Mouse (Mus musculus) liver, embryonic 11.5 days (tissue): ENCODE data around the gene Nrip2. TPM values are rescaled to one million over a fixed set of nuclear protein-coding genes. Genes with fewer than 3 reads are reported as not detected.

Experiments used
- ATAC-seq: fragments of 200-750 bp; cut with Nextera tagmentation; replicated peaks from 2 replicates; pipeline ENCODE4 v1.8.0; 2017; ENCODE audit warnings: moderate number of reproducible peaks, mild to moderate bottlenecking, moderate TSS enrichment, moderate library complexity; ENCODE audit not compliant: low FRiP score
- DNase-seq: peaks from one replicate; pipeline ENCODE4 v3.0.0-alpha.2; 2017; ENCODE audit warnings: low spot score
- H3K27ac ChIP-seq: fragments of 300-500 bp; sonication (generic); 2 replicates; pipeline ENCODE4 v1.5.1; 2014; ENCODE audit warnings: mild to moderate bottlenecking, low read depth, low read length, control low read depth
- H3K27me3 ChIP-seq: fragments of 300-500 bp; sonication (generic); replicated peaks from 2 replicates; pipeline ENCODE4 v1.6.1; 2014; ENCODE audit warnings: low read length, mixed read lengths; ENCODE audit not compliant: control insufficient read depth, insufficient read depth
- H3K36me3 ChIP-seq: fragments of 300-500 bp; sonication (generic); 2 replicates; pipeline ENCODE4 v1.6.1; 2014; ENCODE audit warnings: mild to moderate bottlenecking, low read length, moderate library complexity, mixed read lengths; ENCODE audit not compliant: control insufficient read depth, insufficient read depth
- H3K4me1 ChIP-seq: fragments of 300-500 bp; sonication (generic); replicated peaks from 2 replicates; pipeline ENCODE4 v1.6.1; 2014; ENCODE audit warnings: low read length, mixed read lengths; ENCODE audit not compliant: control insufficient read depth, insufficient read depth
- H3K4me2 ChIP-seq: fragments of 300-500 bp; sonication (generic); 2 replicates; pipeline ENCODE4 v1.6.1; 2014; ENCODE audit warnings: mild to moderate bottlenecking, control low read depth, moderate library complexity
- H3K4me3 ChIP-seq: fragments of 300-500 bp; sonication (generic); 2 replicates; pipeline ENCODE4 v1.5.1; 2014; ENCODE audit warnings: low read depth, low read length, control low read depth
- H3K9ac ChIP-seq: fragments of 300-500 bp; sonication (generic); 2 replicates; pipeline ENCODE4 v1.6.1; 2014; ENCODE audit warnings: low read depth, low read length, control low read depth
- H3K9me3 ChIP-seq: fragments of 300-500 bp; sonication (generic); 2 replicates; pipeline ENCODE4 v1.6.1; 2016; ENCODE audit warnings: low read length, inconsistent platforms, mixed read lengths; ENCODE audit not compliant: control insufficient read depth
- WGBS: fragments of 180-500 bp; shearing (Covaris S2); extraction: QIAGEN DNeasy Blood & Tissue Kit; methylation state at CpG from one replicate; pipeline ENCODE4 v1.1.7; 2014; 5-methylcytosine and 5-hydroxymethylcytosine counted together
- polyA plus RNA-seq: library from polyadenylated mRNA; unstranded; fragments of >200 nt; fragmentation: Nextera tagmentation; extraction: Ambion mirVana; gene quantifications from 2 replicates; pipeline ENCODE4 v1.2.1, GENCODE M21; 2014

Nrip2 gene
- polyA plus RNA-seq: 2.9 and 3.5 TPM in 2 replicates

DNA sequence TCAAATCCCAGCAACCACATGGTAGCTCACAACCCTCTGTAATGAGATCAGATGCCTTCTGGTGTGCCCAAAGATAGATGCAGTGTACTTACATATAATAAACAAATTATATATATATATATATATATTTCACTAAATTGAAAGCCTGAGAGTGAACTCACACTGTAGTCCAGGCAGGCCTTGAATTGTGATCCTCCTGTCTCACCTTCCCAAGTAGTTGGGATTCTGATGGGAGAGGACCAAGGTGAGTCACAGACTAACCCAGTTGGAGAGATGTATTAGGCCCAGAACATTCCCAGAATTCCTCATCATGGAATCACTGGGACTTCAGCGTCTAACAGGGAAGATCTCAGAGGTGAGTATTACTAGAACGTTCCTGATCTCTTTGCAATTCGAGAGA lies at the start of gene Nrip2:
Nrip2 (plus strand) TSS at position 301 of the 400 bp plus-strand sequence.
- no peaks in the 10 kb centered on the region for H3K36me3 ChIP-seq
- 72% methylated on average over 3 of the region's 3 CpGs for WGBS
- peak within 1 kb of the TSS; percentile 11; the same call in 1 of the 2 replicates for H3K27ac ChIP-seq
- no peaks in the 10 kb centered on the region for H3K27me3 ChIP-seq
- no peak within 1 kb of the TSS for H3K9ac ChIP-seq
- H3K4me1 ChIP-seq: no peaks in the 10 kb centered on the region
- no peaks in the 10 kb centered on the region for H3K9me3 ChIP-seq
- H3K4me3 ChIP-seq: no peak within 1 kb of the TSS
- DNase-seq (no peak), ATAC-seq (no peak)
- peak within 1 kb of the TSS; percentile 36 for H3K4me2 ChIP-seq

DNA sequence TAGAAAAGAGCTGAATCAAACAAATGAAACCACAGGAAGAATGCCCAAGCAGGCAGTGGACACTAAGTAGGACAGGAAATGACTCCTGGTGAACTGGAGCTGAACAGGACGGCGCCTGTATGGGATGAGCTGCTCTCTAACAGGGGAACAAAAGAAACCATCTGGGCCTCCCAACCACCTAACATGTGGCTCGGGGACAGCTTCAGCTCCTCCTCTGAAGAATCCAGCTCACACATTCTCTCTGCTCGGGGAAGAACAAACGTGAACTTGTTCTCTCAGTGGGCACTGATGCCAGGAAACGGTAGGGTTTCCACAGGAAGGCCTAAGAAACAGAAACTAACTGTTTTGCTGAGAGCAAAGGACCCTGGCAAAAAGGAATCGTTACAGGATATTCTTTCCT lies 49.4 kb upstream of the Nrip2 start:
- ATAC-seq (no peak), DNase-seq (no peak)
- Histone ChIP-seq H3K9ac (no peak overlapping the region), H3K4me2 (no peak overlapping the region), H3K4me3 (no peak overlapping the region), H3K4me1 (0 out of 2 replicates have a peak, but pooled peaks cover 4% of the 10 kb centered on the region), H3K36me3 (no peaks in the 10 kb centered on the region), H3K9me3 (no peaks in the 10 kb centered on the region), H3K27me3 (no peaks in the 10 kb centered on the region), H3K27ac (no peak overlapping the region)
- WGBS: 65% methylated on average over 7 of the region's 7 CpGs

DNA sequence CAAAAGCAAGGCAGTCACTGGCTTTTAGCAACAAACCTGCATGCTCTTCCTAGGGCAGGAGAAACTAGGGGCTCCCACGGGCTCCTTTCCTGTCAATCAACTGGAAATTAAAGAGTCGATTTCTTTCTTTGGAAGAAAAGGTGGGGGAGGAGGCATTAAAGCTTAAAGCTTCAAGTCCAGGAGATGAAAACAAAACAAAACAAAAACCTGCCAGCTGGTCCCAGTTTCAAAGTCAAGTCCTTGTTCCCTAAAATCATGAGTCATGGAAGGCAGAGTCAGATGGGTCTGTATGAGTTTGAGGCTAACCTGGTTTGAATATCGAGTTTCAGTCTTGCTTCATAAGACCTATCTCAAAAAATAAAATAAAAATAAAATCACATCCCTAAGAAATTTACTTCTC lies 45.0 kb upstream of the Nrip2 start:
- WGBS: 63% methylated on average over 3 of the region's 3 CpGs
- no peaks in the 10 kb centered on the region for H3K9me3 ChIP-seq

DNA sequence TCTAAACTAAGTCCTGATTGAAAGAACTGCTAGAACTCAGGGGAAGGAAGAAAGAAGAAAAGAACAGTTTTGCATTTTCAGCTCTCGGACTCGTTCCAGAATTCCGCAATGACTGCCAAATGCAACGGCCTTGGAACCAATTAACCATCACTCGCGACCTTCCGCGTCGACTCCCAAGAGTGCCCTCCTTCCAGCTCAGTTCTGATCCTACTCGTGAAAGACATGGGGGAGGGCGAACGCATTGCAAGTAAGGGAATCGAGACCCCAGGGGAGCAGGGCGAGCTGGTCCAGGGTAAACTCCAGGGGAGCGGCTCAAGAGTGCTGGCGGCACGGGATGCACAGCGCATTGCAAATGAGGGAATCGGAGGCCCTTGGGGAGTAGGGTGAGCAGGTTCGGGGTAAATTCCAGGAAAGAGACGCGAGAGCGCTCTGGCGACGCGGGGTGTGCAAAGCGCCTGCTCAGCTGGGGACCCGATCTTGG lies 43.9 kb upstream of the Nrip2 start:
- peak overlapping the region; percentile 93 for H3K4me2 ChIP-seq
- peak overlapping the region; percentile 33 for H3K27ac ChIP-seq
- ATAC-seq: peak; percentile 66
- H3K27me3 ChIP-seq: no peaks in the 10 kb centered on the region
- H3K4me3 ChIP-seq: peak overlapping the region; percentile 70
- peaks cover 4% of the 10 kb centered on the region; the same call in 1 of the 2 replicates for H3K4me1 ChIP-seq
- peaks cover 17% of the 10 kb centered on the region for H3K36me3 ChIP-seq
- H3K9me3 ChIP-seq: no peaks in the 10 kb centered on the region
- under 1% methylated on average over 28 of the region's 28 CpGs for WGBS
- DNase-seq: no peak
- H3K9ac ChIP-seq: peak overlapping the region; percentile 69

More for the DNA sequence above, 45.0 kb upstream of the Nrip2 start:
- ATAC-seq: no peak
- Histone ChIP-seq H3K36me3 (peaks cover 17% of the 10 kb centered on the region), H3K9ac (no peak overlapping the region), H3K4me2 (no peak overlapping the region), H3K4me3 (no peak overlapping the region), H3K27ac (no peak overlapping the region), H3K4me1 (peaks cover 4% of the 10 kb centered on the region; the same call in 1 of the 2 replicates), H3K27me3 (no peaks in the 10 kb centered on the region)
- no peak for DNase-seq

DNA sequence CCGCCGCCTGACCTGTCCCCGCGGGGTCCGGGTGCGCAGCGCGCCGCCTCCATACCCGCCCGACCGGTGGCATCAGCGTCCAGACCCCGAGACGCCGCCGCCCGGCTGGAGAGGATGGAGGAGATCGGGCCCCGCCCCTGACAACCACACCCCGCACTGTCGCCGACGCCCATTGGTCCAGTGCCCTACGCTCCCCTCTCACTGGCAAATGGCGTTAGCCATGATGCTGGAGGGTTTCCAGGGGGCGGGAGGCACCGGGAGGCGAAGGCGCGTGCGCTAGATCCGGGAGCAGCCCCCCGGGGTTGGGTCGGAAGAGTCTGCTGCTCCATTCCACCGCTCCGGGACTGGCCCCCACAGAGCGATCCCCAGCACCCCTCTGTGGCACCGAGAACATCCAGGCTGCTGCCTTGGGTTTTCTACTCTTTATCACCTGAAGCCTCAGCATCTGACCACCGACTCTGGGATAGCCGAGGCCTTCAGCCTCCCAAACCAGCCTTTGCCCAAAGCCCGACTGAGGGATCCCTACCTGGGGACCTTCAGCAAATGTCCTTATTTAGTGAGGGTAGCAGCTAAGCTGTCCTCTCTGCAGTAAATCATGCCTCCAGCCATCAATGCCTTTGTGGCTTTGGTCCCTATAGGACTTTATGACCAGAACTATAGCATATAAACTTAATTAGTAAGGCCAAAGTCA lies 43.2 kb upstream of the Nrip2 start, which contains the start of gene Tulp3:
Tulp3 (minus strand) TSS at position 126 of the 691 bp plus-strand sequence.
- ATAC-seq: peak; percentile 99
- Histone ChIP-seq H3K9ac (peak within 1 kb of the TSS; percentile 69), H3K27ac (peak within 1 kb of the TSS; percentile 33), H3K9me3 (no peaks in the 10 kb centered on the region), H3K27me3 (no peaks in the 10 kb centered on the region), H3K4me2 (peak within 1 kb of the TSS; percentile 93), H3K36me3 (peaks cover 17% of the 10 kb centered on the region), H3K4me1 (peaks cover 4% of the 10 kb centered on the region; the same call in 1 of the 2 replicates), H3K4me3 (peak within 1 kb of the TSS; percentile 70)
- DNase-seq: peak; percentile 99
- WGBS: under 1% methylated on average over 42 of the region's 42 CpGs

DNA sequence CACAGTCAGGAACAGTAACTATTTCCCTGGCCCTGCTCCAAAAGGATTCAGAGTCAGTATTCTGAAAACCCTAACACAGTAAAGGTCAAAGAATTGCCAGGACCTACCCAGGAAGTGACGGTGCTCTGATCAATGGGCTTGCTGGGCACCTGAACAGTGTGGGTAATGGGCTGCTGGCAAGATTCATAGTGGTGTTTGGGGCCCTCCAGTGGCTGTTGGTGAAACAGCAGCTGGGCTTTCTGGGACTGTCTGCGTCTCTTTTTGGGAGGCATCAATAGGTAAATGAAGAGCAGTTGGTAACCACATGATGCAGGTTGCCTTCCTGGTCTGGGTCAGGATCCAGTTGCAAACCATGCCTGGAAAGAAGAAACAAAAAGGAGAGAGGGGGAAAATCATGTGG lies 40.1 kb upstream of the Nrip2 start:
- DNase-seq (no peak), ATAC-seq (no peak)
- no peaks in the 10 kb centered on the region for H3K9me3 ChIP-seq
- no peak overlapping the region for H3K4me2 ChIP-seq
- 42% methylated on average over 2 of the region's 2 CpGs for WGBS
- no peak overlapping the region for H3K9ac ChIP-seq
- peaks cover 14% of the 10 kb centered on the region for H3K4me1 ChIP-seq
- H3K27me3 ChIP-seq: no peaks in the 10 kb centered on the region
- H3K36me3 ChIP-seq: peaks cover 17% of the 10 kb centered on the region
- H3K4me3 ChIP-seq: no peak overlapping the region
- no peak overlapping the region for H3K27ac ChIP-seq

DNA sequence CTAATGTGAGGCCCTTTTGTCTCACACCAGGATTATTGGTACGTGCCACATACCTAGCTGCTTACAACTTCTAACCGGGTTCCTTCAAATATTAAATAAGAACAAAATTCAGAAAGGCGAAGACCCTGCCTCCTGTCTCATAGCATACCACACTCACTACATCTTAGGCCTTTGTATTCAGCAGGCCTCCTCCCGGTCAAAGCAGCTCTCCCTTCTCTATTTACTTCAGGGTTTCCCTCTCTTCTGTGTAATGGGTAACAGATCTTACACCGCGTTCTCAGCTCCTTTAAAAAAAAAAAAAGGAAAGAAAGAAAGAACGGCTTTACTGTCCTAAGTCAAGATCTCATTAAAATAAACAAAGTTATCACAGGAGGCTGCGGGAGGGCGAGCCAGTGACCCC lies 37.2 kb upstream of the Nrip2 start:
- peak overlapping the region; percentile 97 for H3K4me3 ChIP-seq
- peaks cover 26% of the 10 kb centered on the region for H3K36me3 ChIP-seq
- H3K4me1 ChIP-seq: peaks cover 10% of the 10 kb centered on the region
- H3K9ac ChIP-seq: peak overlapping the region; percentile 93
- WGBS: 16% methylated on average over 9 of the region's 9 CpGs
- no peak for DNase-seq
- no peaks in the 10 kb centered on the region for H3K27me3 ChIP-seq
- ATAC-seq: no peak
- H3K9me3 ChIP-seq: no peaks in the 10 kb centered on the region
- peak overlapping the region; percentile 64 for H3K4me2 ChIP-seq
- H3K27ac ChIP-seq: peak overlapping the region; percentile 95

DNA sequence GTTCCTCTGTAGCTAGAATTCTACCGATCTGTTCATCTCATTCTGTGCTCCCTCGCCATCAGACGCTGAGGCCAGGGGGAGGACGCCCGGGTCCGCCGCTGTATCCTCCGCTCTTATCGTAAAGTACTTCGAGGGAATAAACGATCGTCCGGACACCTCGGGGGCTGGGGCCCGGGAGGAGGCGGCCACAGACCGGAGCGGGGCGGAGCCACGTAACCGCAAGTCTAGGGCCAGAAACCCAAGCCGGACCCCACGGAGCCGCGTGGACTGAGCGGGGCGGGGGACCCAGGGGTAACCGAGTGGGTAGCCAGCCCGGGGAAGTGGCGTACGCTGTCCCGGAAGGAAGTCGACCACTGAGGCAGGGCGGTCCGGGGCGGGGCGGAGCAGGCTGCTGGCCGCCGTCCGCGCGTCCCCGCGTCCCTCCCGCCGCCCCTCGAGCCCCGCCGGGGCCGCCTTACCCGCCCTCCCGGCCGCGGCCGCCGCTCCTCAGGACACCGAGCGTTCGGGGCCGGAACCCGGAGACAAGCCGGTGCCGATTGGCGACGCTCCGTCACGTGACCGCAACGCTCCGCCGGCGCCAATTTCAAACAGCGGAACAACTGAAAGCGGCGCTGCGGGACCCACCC lies 36.6 kb upstream of the Nrip2 start, which contains the start of the genes Rhno1 and Foxm1:
Rhno1 (minus strand) TSS at position 531 of the 626 bp plus-strand sequence.
Foxm1 (plus strand) TSS at position 587 of the 626 bp plus-strand sequence.
- H3K4me1 ChIP-seq: peaks cover 10% of the 10 kb centered on the region
- under 1% methylated on average over 59 of the region's 76 CpGs for WGBS

More for the DNA sequence above, 36.6 kb upstream of the Nrip2 start, which contains the start of the genes Rhno1 and Foxm1:
- H3K9me3 ChIP-seq: no peaks in the 10 kb centered on the region
- DNase-seq (peak; percentile 86), ATAC-seq (peak; percentile 86)
- H3K9ac ChIP-seq: peak within 1 kb of the TSS; percentile 93
- H3K27me3 ChIP-seq: no peaks in the 10 kb centered on the region
- H3K4me3 ChIP-seq: peak within 1 kb of the TSS; percentile 97
- H3K36me3 ChIP-seq: peaks cover 28% of the 10 kb centered on the region
- H3K4me2 ChIP-seq: peak within 1 kb of the TSS; percentile 64
- H3K27ac ChIP-seq: peak within 1 kb of the TSS; percentile 95
